Comparison of ENCODE assay signal across 11 mouse cellular contexts in genomic region chr10:115593221-115593620, GRCm38 (mm10). TPM values are rescaled to one million over a fixed set of nuclear protein-coding genes. Genes with fewer than 3 reads are reported as not detected.
DNase-seq lines count a peak whose midpoint lies in the region; ATAC-seq and TF ChIP-seq lines count a peak whose summit lies in the region.
"Had no signal": no experiment of that assay in that cellular context is flagged by ENCODE, and none has a peak within 500 bp of the region (broad histone marks: within the 10 kb centered on the region; RNA-seq: fewer than 3 reads in every experiment).

No protein-coding gene starts in this region.

- 29% methylated on average over 11 of the region's 11 CpGs for WGBS in cerebellum, adult 2 months
- WGBS in neural tube, embryonic 11.5 days, result 68% methylated on average over 11 of the region's 11 CpGs
- 21% methylated on average over 11 of the region's 11 CpGs for WGBS in limb, embryonic 12.5 days
- WGBS in thymus, adult 2 months, result 85% methylated on average over 11 of the region's 11 CpGs

- DNase-seq in cerebellum, adult 2 months, result no peak
- DNase-seq in cerebellum, adult 18-20 months, result no peak
- DNase-seq in neural tube, embryonic 11.5 days (ENCODE audit: low spot score), result peak; percentile 21
- no peak for DNase-seq in neural tube, embryonic 10.5 days (ENCODE audit: extremely low spot score, low spot score)
- DNase-seq in retina, postnatal 1 day, result peak; percentile 32
- DNase-seq in right cerebral cortex, postnatal 10 days (ENCODE audit: low spot score in 2 of 2), result no peak
- DNase-seq in thymus, adult 2 months, result no peak

- H3K27ac ChIP-seq in cerebellum, adult 2 months (ENCODE audit: insufficient read depth, low read length), result no peak overlapping the region
- H3K27ac ChIP-seq in neural tube, embryonic 11.5 days (ENCODE audit: low read depth, low read length), result no peak overlapping the region
- no peak overlapping the region for H3K27ac ChIP-seq in limb, embryonic 12.5 days
- no peak overlapping the region for H3K27ac ChIP-seq in thymus, adult 2 months (ENCODE audit: control insufficient read depth, insufficient read depth, low read length)
- H3K27ac ChIP-seq: embryonic facial prominence, embryonic 15.5 days had no signal

- H3K4me3 ChIP-seq in cerebellum, adult 2 months (replicated peaks; ENCODE audit: insufficient read depth, low read depth, low read length), result peak overlapping the region; percentile 2
- no peak overlapping the region for H3K4me3 ChIP-seq in neural tube, embryonic 11.5 days (ENCODE audit: low read depth, low read length)
- H3K4me3 ChIP-seq in limb, embryonic 12.5 days (replicated peaks), result peak overlapping the region; percentile 8; the same call in 1 of the 2 replicates
- no peak overlapping the region for H3K4me3 ChIP-seq in thymus, adult 2 months (ENCODE audit: control insufficient read depth, insufficient read depth, low read length)
- H3K4me3 ChIP-seq: embryonic facial prominence, embryonic 15.5 days had no signal

- TF ChIP-seq CTCF in cerebellum, adult 2 months (IDR thresholded peaks at IDR 0.05; ENCODE audit: borderline replicate concordance, insufficient read depth, low read depth, low read length), result no peak
- no peak for TF ChIP-seq CTCF in thymus, adult 2 months (IDR thresholded peaks at IDR 0.05; ENCODE audit: borderline replicate concordance, control insufficient read depth, extremely low read depth, insufficient read depth, low read length, poor library complexity)

- no peak overlapping the region for H3K9ac ChIP-seq in neural tube, embryonic 11.5 days (ENCODE audit: low read length)
- no peak overlapping the region for H3K9ac ChIP-seq in limb, embryonic 12.5 days (replicated peaks)
- H3K9ac ChIP-seq: embryonic facial prominence, embryonic 15.5 days had no signal

- no peak for TF ChIP-seq POLR2A in cerebellum, adult 2 months (IDR thresholded peaks at IDR 0.05; ENCODE audit: borderline replicate concordance, insufficient read depth, low read length)
- no peak for TF ChIP-seq POLR2A in thymus, adult 2 months (IDR thresholded peaks at IDR 0.05; ENCODE audit: control insufficient read depth, extremely low read depth, insufficient read depth, low read length, poor library complexity)

- H3K27me3 ChIP-seq in cerebellum, adult 2 months (ENCODE audit: control insufficient read depth, insufficient read depth, low read length), result no peaks in the 10 kb centered on the region
- H3K27me3 ChIP-seq in neural tube, embryonic 11.5 days (ENCODE audit: control insufficient read depth, insufficient read depth, low read length), result peaks cover 2% of the 10 kb centered on the region; the same call in 1 of the 2 replicates
- peaks cover 44% of the 10 kb centered on the region for H3K27me3 ChIP-seq in limb, embryonic 12.5 days
- H3K27me3 ChIP-seq in thymus, adult 2 months (ENCODE audit: control insufficient read depth, insufficient read depth, low read length), result no peaks in the 10 kb centered on the region

- no peaks in the 10 kb centered on the region for H3K4me1 ChIP-seq in cerebellum, adult 2 months (ENCODE audit: control insufficient read depth, insufficient read depth, low read length)
- H3K4me1 ChIP-seq in neural tube, embryonic 11.5 days (ENCODE audit: control insufficient read depth, insufficient read depth, low read length), result no peaks in the 10 kb centered on the region
- H3K4me1 ChIP-seq in limb, embryonic 12.5 days (replicated peaks), result peaks cover 15% of the 10 kb centered on the region
- H3K4me1 ChIP-seq in thymus, adult 2 months (replicated peaks; ENCODE audit: control insufficient read depth, insufficient read depth, low read length), result no peaks in the 10 kb centered on the region

- H3K4me2 ChIP-seq in neural tube, embryonic 11.5 days (ENCODE audit: low read depth), result no peak overlapping the region
- H3K4me2 ChIP-seq in limb, embryonic 12.5 days, result peak overlapping the region; percentile 46
- H3K4me2 ChIP-seq: embryonic facial prominence, embryonic 15.5 days had no signal

- no peak for ATAC-seq in neural tube, embryonic 11.5 days (ENCODE audit: insufficient read depth, low FRiP score, low TSS enrichment)
- peak; percentile 82 for ATAC-seq in limb, embryonic 12.5 days (ENCODE audit: insufficient number of reproducible peaks, insufficient read depth, low FRiP score, low TSS enrichment, low read depth)

- no peaks in the 10 kb centered on the region for H3K36me3 ChIP-seq in neural tube, embryonic 11.5 days (ENCODE audit: control insufficient read depth, insufficient read depth, low read length)
- no peaks in the 10 kb centered on the region for H3K36me3 ChIP-seq in limb, embryonic 12.5 days
- no peaks in the 10 kb centered on the region for H3K36me3 ChIP-seq in thymus, adult 2 months (ENCODE audit: control insufficient read depth, insufficient read depth, low read length)
- H3K36me3 ChIP-seq: embryonic facial prominence, embryonic 15.5 days had no signal

- H3K9me3 ChIP-seq in neural tube, embryonic 11.5 days (ENCODE audit: control insufficient read depth, low read length), result no peaks in the 10 kb centered on the region
- no peaks in the 10 kb centered on the region for H3K9me3 ChIP-seq in limb, embryonic 12.5 days
- H3K9me3 ChIP-seq: embryonic facial prominence, embryonic 15.5 days had no signal

RNA-seq across cellular contexts. Expression of gene Lgr5, which starts 5.6 kb away (rescaled TPM):
- 8.6 and 9.2 TPM in 2 replicates for polyA plus RNA-seq in cerebellum, adult 2 months (2012; rRNA removed)
- polyA plus RNA-seq in neural tube, embryonic 11.5 days (2014; fragmentation: Nextera tagmentation; extraction: Ambion mirVana), result 6.0 and 7.4 TPM in 2 replicates
- 6.6 and 8.9 TPM in 2 replicates for polyA plus RNA-seq in limb, embryonic 12.5 days (2016; fragmentation: Nextera tagmentation; extraction: Ambion mirVana)
- 0.08 and 0.15 TPM in 2 replicates for polyA plus RNA-seq in thymus, adult 2 months (2012; rRNA removed)

RNA-seq across cellular contexts. Expression of gene A930009A15Rik, which starts 23.4 kb away (rescaled TPM):
- 0.32 and 0.39 TPM in 2 replicates for polyA plus RNA-seq in cerebellum, adult 2 months (2012; rRNA removed)
- 0.49 TPM in 1 of 2 replicates, not detected in the other for polyA plus RNA-seq in neural tube, embryonic 11.5 days (2014; fragmentation: Nextera tagmentation; extraction: Ambion mirVana)
- not detected in 2 replicates for polyA plus RNA-seq in limb, embryonic 12.5 days (2016; fragmentation: Nextera tagmentation; extraction: Ambion mirVana)
- polyA plus RNA-seq in thymus, adult 2 months (2012; rRNA removed), result not detected in 2 replicates
- polyA plus RNA-seq: embryonic facial prominence, embryonic 15.5 days; heart, embryonic 16.5 days; lung, embryonic 16.5 days had no signal

Comparison
In these comparisons a context has a peak if more than half of its experiments do, and no peak if none do; other contexts are left out.
1. DNase-seq: peak in neural tube, embryonic 11.5 days (single experiment) and retina, postnatal 1 day (single experiment); none in cerebellum, adult 2 months (0 of 2), cerebellum, adult 18-20 months (0 of 2), neural tube, embryonic 10.5 days (single experiment), right cerebral cortex, postnatal 10 days (0 of 2) and thymus, adult 2 months (single experiment).
2. H3K4me3 ChIP-seq: peak in cerebellum, adult 2 months (single experiment) and limb, embryonic 12.5 days (single experiment); none in neural tube, embryonic 11.5 days (single experiment) and thymus, adult 2 months (single experiment).